Mouse (Mus musculus): ENCODE data around the gene H2-K1. TPM values are rescaled to one million over a fixed set of nuclear protein-coding genes. Genes with fewer than 3 reads are reported as not detected.
A peak's percentile ranks its signal among the peaks of the same experiment; 100 is the strongest.

H2-K1 gene
- total and polyA plus RNA-seq, 2 experiments from 2014 or later = 21.6 to 26.2 TPM

GRCm38 (mm10) chr17:34037241-34037640 lies 37.1 kb upstream of the H2-K1 start:
- ATAC-seq = no peak
- no peak for TF ChIP-seq CTCF (IDR thresholded peaks at IDR 0.05; ENCODE audit: low read depth)
- Histone ChIP-seq H3K27me3 (ENCODE audit: insufficient read depth, low read length) (no peaks in the 10 kb centered on the region), H3K9me3 (ENCODE audit: low read length) (no peaks in the 10 kb centered on the region), H3K4me2 (ENCODE audit: low read depth, low read length) (no peak overlapping the region), H3K4me1 (ENCODE audit: insufficient read depth, low read length) (peaks cover 7% of the 10 kb centered on the region), H3K36me3 (ENCODE audit: insufficient read depth, low read length) (peaks cover 26% of the 10 kb centered on the region), H3K27ac (no peak overlapping the region), H3K9ac (replicated peaks; ENCODE audit: low read length) (no peak overlapping the region), H3K4me3 (ENCODE audit: low read length) (no peak overlapping the region)
- DNase-seq (ENCODE audit: low spot score) = no peak
- WGBS = 91% methylated on average over 7 of the region's 7 CpGs

- peaks cover 26% of the 10 kb centered on the region for H3K36me3 ChIP-seq (ENCODE audit: insufficient read depth, low read length)
- no peak for TF ChIP-seq CTCF (IDR thresholded peaks at IDR 0.05; ENCODE audit: low read depth)
- no peak overlapping the region for H3K27ac ChIP-seq
- no peaks in the 10 kb centered on the region for H3K27me3 ChIP-seq (ENCODE audit: insufficient read depth, low read length)
- no peak overlapping the region for H3K4me2 ChIP-seq (ENCODE audit: low read depth, low read length)
- no peak overlapping the region for H3K9ac ChIP-seq (replicated peaks; ENCODE audit: low read length)
- H3K4me3 ChIP-seq (ENCODE audit: low read length) = no peak overlapping the region
- peaks cover 7% of the 10 kb centered on the region for H3K4me1 ChIP-seq (ENCODE audit: insufficient read depth, low read length)
- 79% methylated on average over 10 of the region's 10 CpGs for WGBS
- DNase-seq (ENCODE audit: low spot score) = no peak
- ATAC-seq = no peak
- H3K9me3 ChIP-seq (ENCODE audit: low read length) = no peaks in the 10 kb centered on the region
Observed at GRCm38 (mm10) chr17:34036647-34037046, 36.5 kb upstream of the H2-K1 start.

- Histone ChIP-seq H3K27me3 (ENCODE audit: insufficient read depth, low read length) (no peaks in the 10 kb centered on the region), H3K27ac (no peak overlapping the region), H3K36me3 (ENCODE audit: insufficient read depth, low read length) (peaks cover 26% of the 10 kb centered on the region), H3K9ac (replicated peaks; ENCODE audit: low read length) (no peak overlapping the region), H3K9me3 (ENCODE audit: low read length) (no peaks in the 10 kb centered on the region), H3K4me1 (ENCODE audit: insufficient read depth, low read length) (peaks cover 11% of the 10 kb centered on the region), H3K4me2 (ENCODE audit: low read depth, low read length) (no peak overlapping the region), H3K4me3 (ENCODE audit: low read length) (no peak overlapping the region)
- TF ChIP-seq CTCF (IDR thresholded peaks at IDR 0.05; ENCODE audit: low read depth) = no peak
- ATAC-seq = no peak
- 92% methylated on average over 9 of the region's 9 CpGs for WGBS
- no peak for DNase-seq (ENCODE audit: low spot score)
Observed at GRCm38 (mm10) chr17:34035517-34035916, 35.4 kb upstream of the H2-K1 start.

GRCm38 (mm10) chr17:34034064-34034463 lies 33.9 kb upstream of the H2-K1 start:
- H3K4me2 ChIP-seq (ENCODE audit: low read depth, low read length) = no peak overlapping the region
- H3K27me3 ChIP-seq (ENCODE audit: insufficient read depth, low read length) = no peaks in the 10 kb centered on the region
- peak; percentile 74 for TF ChIP-seq CTCF (IDR thresholded peaks at IDR 0.05; ENCODE audit: low read depth)
- no peak overlapping the region for H3K27ac ChIP-seq
- 73% methylated on average over 10 of the region's 10 CpGs for WGBS
- no peak overlapping the region for H3K4me3 ChIP-seq (ENCODE audit: low read length)
- H3K4me1 ChIP-seq (ENCODE audit: insufficient read depth, low read length) = peaks cover 21% of the 10 kb centered on the region
- peak; percentile 69 for DNase-seq (ENCODE audit: low spot score)
- no peak for ATAC-seq
- peaks cover 37% of the 10 kb centered on the region for H3K36me3 ChIP-seq (ENCODE audit: insufficient read depth, low read length)
- H3K9me3 ChIP-seq (ENCODE audit: low read length) = no peaks in the 10 kb centered on the region
- no peak overlapping the region for H3K9ac ChIP-seq (replicated peaks; ENCODE audit: low read length)

- DNase-seq (ENCODE audit: low spot score) (no peak), ATAC-seq (no peak)
- no peak for TF ChIP-seq CTCF (IDR thresholded peaks at IDR 0.05; ENCODE audit: low read depth)
- no peak overlapping the region for H3K9ac ChIP-seq (replicated peaks; ENCODE audit: low read length)
- no peak overlapping the region for H3K4me3 ChIP-seq (ENCODE audit: low read length)
- H3K27ac ChIP-seq = no peak overlapping the region
- H3K4me2 ChIP-seq (ENCODE audit: low read depth, low read length) = no peak overlapping the region
- WGBS = 93% methylated on average over 9 of the region's 9 CpGs
- peaks cover 18% of the 10 kb centered on the region for H3K4me1 ChIP-seq (ENCODE audit: insufficient read depth, low read length)
- no peaks in the 10 kb centered on the region for H3K27me3 ChIP-seq (ENCODE audit: insufficient read depth, low read length)
- no peaks in the 10 kb centered on the region for H3K9me3 ChIP-seq (ENCODE audit: low read length)
- peaks cover 43% of the 10 kb centered on the region for H3K36me3 ChIP-seq (ENCODE audit: insufficient read depth, low read length)
Observed at GRCm38 (mm10) chr17:34033441-34033840, 33.3 kb upstream of the H2-K1 start.

GRCm38 (mm10) chr17:34032806-34033205 lies 32.7 kb upstream of the H2-K1 start:
- Histone ChIP-seq H3K4me3 (ENCODE audit: low read length) (peak overlapping the region; percentile 68), H3K4me2 (ENCODE audit: low read depth, low read length) (peak overlapping the region; percentile 88), H3K27me3 (ENCODE audit: insufficient read depth, low read length) (no peaks in the 10 kb centered on the region), H3K27ac (peak overlapping the region; percentile 93; the same call in 1 of the 2 replicates), H3K9me3 (ENCODE audit: low read length) (no peaks in the 10 kb centered on the region), H3K9ac (replicated peaks; ENCODE audit: low read length) (peak overlapping the region; percentile 89), H3K4me1 (ENCODE audit: insufficient read depth, low read length) (peaks cover 21% of the 10 kb centered on the region), H3K36me3 (ENCODE audit: insufficient read depth, low read length) (peaks cover 41% of the 10 kb centered on the region)
- no peak for DNase-seq (ENCODE audit: low spot score)
- WGBS = 57% methylated on average over 9 of the region's 9 CpGs
- ATAC-seq = no peak
- no peak for TF ChIP-seq CTCF (IDR thresholded peaks at IDR 0.05; ENCODE audit: low read depth)

- no peak for TF ChIP-seq CTCF (IDR thresholded peaks at IDR 0.05; ENCODE audit: low read depth)
- Histone ChIP-seq H3K27ac (peak overlapping the region; percentile 93), H3K4me3 (ENCODE audit: low read length) (peak overlapping the region; percentile 68), H3K27me3 (ENCODE audit: insufficient read depth, low read length) (no peaks in the 10 kb centered on the region), H3K4me2 (ENCODE audit: low read depth, low read length) (peak overlapping the region; percentile 88), H3K4me1 (ENCODE audit: insufficient read depth, low read length) (peaks cover 27% of the 10 kb centered on the region), H3K36me3 (ENCODE audit: insufficient read depth, low read length) (peaks cover 35% of the 10 kb centered on the region), H3K9ac (replicated peaks; ENCODE audit: low read length) (peak overlapping the region; percentile 89), H3K9me3 (ENCODE audit: low read length) (no peaks in the 10 kb centered on the region)
- WGBS = under 1% methylated on average over 26 of the region's 48 CpGs
- DNase-seq (ENCODE audit: low spot score) (peak; percentile 69), ATAC-seq (no peak)
Observed at GRCm38 (mm10) chr17:34032174-34032632, 32.1 kb upstream of the H2-K1 start.

Data from hindbrain, postnatal 0 days (tissue).